Mouse (Mus musculus): ENCODE results near the gene Plekha4.
"Not testable (repeated sequence)": the region's sequence is repeated elsewhere in the genome, so short reads cannot be mapped to it uniquely, and the experiment has no call there.

The Plekha4 gene

GRCm38 (mm10) chr7:45525809-45526473 is at the start of gene Plekha4, which contains the start of gene Ppp1r15a:
Plekha4 (plus strand) TSS chr7:45526330.
Ppp1r15a (minus strand) TSS chr7:45526268.
- DNase-seq = peak; percentile 90 to 96

GRCm38 (mm10) chr7:45476453-45476852 is 49.7 kb upstream of the Plekha4 start:
- no peak for DNase-seq

DNA sequence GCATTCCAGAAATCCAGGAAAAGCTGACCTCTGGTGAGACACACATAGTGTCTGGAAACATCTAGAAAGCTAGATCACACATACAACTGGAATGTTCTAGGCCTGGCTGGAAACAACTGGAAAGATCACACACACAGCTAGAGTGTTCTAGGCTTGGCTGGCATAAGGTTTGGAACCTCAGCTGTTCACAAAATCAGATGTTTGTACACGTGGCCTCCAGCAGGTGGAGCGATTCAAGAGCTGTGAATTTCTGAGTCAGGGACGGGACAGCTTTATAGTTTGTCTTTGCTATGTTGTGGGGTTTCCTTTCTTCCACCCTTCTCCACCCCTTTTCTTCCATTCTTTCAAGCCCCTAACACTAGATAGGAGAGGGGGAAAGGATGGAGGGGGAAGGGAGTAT is 49.1 kb upstream of the Plekha4 start:
- DNase-seq = peak in 1 of 2 experiments; percentile 62

GRCm38 (mm10) chr7:45478774-45479173 is 47.4 kb upstream of the Plekha4 start:
- DNase-seq = no peak

DNA sequence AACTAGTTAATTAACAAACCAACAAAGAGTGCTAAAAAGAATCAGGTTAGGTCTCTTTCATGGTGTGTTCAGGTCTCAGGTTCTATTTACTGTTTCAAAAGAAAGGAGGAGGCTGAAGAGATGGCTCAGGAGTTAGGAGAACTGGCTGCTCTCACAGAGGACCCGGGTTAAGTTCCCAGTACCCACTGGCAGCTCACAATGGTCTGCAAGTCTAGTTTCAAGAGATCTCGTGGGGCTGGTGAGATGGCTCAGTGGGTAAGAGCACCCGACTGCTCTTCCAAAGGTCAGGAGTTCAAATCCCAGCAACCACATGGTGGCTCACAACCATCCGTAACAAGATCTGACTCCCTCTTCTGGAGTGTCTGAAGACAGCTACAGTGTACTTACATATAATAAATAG is 45.8 kb upstream of the Plekha4 start:
- not testable (repeated sequence) for DNase-seq

GRCm38 (mm10) chr7:45481374-45481927 is 44.7 kb upstream of the Plekha4 start, which contains the start of gene Tulp2:
Tulp2 (plus strand) TSS chr7:45481877.
- DNase-seq = peak; percentile 22 to 59

GRCm38 (mm10) chr7:45482166-45482565 is 44.0 kb upstream of the Plekha4 start:
- no peak for DNase-seq

DNA sequence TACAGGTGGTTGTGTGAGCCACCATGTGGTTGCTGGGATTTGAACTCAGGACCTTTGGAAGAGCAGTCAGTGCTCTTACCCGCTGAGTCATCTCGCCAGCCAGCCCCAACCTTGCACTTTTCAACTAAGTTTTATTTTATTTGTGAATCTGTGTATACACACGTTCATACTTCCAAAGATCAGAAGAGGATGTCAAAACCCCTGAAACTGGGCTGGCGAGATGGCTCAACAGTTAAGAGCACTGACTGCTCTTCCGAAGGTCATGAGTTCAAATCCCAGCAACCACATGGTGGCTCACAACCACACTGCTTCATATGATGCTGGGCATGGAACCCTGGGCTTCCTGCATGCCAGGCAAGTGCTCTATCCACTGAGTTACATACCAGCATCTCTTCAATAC is 41.1 kb upstream of the Plekha4 start:
- not testable (repeated sequence) for DNase-seq

DNA sequence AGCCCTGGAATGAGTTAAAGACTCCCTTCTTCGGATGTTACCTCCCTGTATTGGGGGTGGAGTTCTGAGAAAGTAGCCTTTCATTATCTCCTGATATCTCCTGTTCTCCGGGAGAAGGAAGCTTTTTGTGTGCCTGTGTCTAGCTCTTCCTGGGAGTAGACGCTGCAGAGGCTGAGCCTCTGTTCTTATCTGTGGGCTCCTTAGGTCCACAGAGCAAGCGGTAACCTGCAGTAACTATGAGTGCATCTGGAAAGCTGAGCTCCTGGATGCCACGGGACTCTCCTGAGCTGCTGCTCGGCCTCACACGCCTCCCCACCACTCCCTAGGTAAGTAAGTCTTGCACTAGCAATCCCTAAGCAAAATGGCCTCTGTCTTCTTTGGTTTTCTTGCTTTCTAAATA is 40.0 kb upstream of the Plekha4 start:
- no peak for DNase-seq

GRCm38 (mm10) chr7:45486761-45487415 is 39.2 kb upstream of the Plekha4 start, which contains the start of gene Gm45808:
Gm45808 (minus strand) TSS chr7:45486811.
- DNase-seq = no peak

DNA sequence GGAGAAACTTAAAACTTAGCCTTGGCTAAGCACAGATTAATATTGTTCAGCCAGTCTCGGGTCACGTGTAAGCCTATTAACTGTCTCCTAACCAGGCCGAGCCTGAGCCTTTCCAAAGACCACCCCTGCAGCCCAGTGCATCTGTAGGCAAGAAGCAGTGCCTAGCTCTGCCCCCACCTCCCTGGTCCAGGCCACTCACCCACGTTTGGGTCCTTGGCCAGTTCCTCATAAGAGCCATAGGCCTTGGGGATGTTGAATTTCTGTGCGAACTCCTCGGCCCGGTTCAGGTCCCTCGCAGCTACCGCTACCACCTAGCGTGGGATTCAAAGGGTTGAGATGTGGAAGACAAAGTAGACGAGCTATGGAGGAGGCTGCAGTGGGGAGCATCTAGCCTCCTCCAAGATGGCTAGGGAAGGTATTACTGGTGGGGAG is 38.3 kb upstream of the Plekha4 start:
- DNase-seq = no peak

GRCm38 (mm10) chr7:45488293-45489204 is 37.6 kb upstream of the Plekha4 start, which contains the start of gene Dhdh:
Dhdh (minus strand) TSS chr7:45488805.
- DNase-seq = peak; percentile 47 to 58

DNA sequence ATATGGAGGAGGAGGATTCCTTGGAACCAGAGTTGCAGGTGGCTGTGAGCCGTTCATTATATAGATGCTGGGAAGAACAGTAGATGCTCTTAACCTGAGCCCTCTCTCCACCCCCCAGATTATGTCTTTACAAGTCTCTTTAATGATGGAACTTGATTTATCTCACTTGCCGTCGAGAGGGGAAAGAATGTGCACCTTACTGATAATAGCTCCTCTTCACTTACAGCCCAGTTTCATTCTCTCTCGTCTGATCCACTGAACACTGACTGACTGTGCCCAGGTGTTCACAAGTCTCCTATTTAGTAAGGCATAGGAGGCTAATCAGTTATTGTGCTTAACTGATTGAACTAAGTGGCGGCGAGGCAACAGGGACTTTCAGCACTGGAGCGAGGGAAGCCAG is 36.6 kb upstream of the Plekha4 start:
- no peak for DNase-seq

DNA sequence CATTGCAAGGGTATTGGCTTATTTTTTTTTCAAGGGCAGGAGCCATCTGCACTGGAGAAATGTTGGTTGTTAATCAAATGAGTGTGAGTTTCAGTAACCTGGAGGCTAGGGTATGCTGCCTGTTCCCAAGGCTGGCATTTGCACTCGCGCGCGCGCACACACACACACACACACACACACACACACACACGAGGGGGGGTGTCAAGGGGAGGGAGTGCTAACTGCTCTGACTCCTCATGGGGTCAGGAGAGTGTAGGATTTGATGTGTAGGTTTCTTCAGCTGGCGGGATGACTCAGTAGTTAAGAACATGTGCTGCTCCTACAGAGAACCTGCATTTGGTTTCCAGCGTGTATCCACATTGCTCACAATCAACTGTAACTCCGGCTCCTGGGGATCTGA is 35.3 kb upstream of the Plekha4 start:
- DNase-seq = no peak

DNA sequence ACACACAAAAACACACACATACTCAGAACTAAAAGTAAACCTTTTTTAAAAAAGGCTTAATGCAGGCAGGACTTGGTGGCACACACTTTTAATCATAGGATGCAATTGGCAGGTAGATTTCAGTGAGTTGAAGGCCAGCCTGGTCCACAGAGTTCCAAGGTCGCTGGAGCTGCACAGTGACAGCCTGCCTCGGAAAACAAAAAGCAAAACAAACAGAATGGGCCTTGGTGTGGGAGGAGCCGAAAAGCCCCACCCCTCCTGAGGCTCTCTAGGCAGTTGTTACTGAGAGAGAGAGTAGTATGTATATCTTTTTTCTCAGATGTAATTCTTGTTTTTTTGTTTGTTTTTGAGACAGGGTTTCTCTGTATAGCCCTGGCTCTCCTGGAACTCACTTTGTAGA is 34.9 kb upstream of the Plekha4 start:
- no peak for DNase-seq

GRCm38 (mm10) chr7:45492225-45492844 is 33.8 kb upstream of the Plekha4 start:
- DNase-seq = no peak

- DNase-seq = no peak
Observed at GRCm38 (mm10) chr7:45492951-45493350, 33.2 kb upstream of the Plekha4 start.

- no peak for DNase-seq
Observed at GRCm38 (mm10) chr7:45494548-45494947, 31.6 kb upstream of the Plekha4 start.

GRCm38 (mm10) chr7:45498427-45498826 is 27.7 kb upstream of the Plekha4 start:
- no peak for DNase-seq

DNA sequence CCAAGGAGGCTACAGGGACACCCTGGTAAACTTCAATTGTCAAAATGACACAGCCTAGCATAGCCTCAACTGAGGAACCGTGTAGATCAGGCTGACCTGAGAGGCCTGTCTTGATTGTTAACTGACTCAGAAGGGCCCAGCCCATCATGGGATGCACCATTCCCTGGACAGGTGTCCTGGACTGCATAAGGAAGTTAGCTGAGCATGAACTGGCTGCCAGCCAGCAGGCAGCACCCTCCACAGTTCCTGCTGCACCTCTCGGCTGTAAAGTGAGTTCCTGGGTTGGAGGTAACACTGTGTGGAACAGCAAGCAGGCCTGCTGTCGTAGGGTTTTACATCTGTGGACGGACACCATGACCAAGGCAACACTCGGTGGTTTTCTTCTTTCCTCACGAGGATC is 18.5 kb upstream of the Plekha4 start:
- no peak for DNase-seq

DNA sequence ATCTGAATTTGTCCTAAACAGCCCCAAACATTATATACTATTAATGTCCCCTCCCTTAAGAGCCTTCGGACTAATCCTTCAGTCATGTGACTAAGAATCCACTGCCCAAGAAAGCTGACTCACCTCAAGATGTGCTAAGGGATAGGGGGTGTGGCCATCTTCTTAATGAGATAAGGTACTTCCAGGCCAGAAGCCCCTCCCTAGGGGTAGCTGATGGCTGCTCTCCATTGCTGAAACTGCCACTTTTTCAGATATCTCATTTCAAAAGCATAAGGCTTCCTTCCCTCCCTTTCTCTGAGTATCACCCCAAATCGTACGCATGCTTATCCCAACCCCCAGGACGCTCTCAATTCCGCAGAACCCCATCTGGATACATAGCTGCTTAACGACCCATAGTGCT is 17.6 kb upstream of the Plekha4 start:
- no peak for DNase-seq

GRCm38 (mm10) chr7:45509181-45509882 is 16.8 kb upstream of the Plekha4 start:
- no peak for DNase-seq

All from spleen, adult 18-20 months (tissue).